Mouse (Mus musculus) C3H10T1/2 (cell line): ENCODE data around the gene Vmn1r184. TPM values are rescaled to one million over a fixed set of nuclear protein-coding genes. Genes with fewer than 3 reads are reported as not detected.

Source experiments
- polyA plus RNA-seq, 2 experiments: library from polyadenylated mRNA; unstranded; fragments of >200 nt; fragmentation: generic; extraction: Trizol; gene quantifications; one replicate each; pipeline ENCODE4 v1.2.1; 2012; ENCODE audit warnings: missing spikeins in 2 of 2

Gene Vmn1r184
- polyA plus RNA-seq, result not detected

GRCm38 (mm10) chr7:26260034-26260433, at the start of gene Vmn1r184:
Gene Vmn1r184 (plus strand): TSS chr7:26260334.

DNA sequence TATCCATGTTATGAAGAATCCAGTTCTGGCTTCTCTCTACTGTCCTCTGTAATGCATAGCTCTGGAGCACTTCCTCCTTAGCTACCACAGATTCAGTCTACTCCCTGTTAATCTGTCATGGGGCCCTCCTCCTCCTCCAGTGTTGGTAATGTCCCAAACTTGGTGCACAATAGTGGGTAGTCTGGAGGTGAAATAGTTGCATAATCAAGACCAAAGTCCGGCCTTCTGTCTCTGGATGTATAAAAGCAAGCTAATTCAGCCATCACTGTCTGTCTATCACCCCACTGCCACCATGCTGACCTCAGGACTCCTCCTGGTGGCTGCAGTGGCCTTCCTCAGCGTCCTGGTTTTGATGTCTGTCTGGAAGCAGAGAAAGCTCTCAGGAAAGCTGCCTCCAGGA, 46.8 kb downstream of the Vmn1r184 start, which contains the start of gene Cyp2a4:
TSS of gene Cyp2a4 (plus strand) at position 244 of the 400 bp plus-strand sequence.

Other genes starting within 250 kb of the Vmn1r184 start
- under 1 TPM; 0.02 to 0.09 TPM for gene Cyp2b13, start 198.8 kb upstream of the Vmn1r184 start, polyA plus RNA-seq
- not detected for gene Cyp2b9, start 86.9 kb upstream of the Vmn1r184 start, polyA plus RNA-seq
- gene Cyp2a4, start 46.8 kb downstream of the Vmn1r184 start, polyA plus RNA-seq, result not detected
- not detected for gene Nlrp9c, start 143.4 kb downstream of the Vmn1r184 start, polyA plus RNA-seq
- gene Nlrp4a, start 174.8 kb downstream of the Vmn1r184 start, polyA plus RNA-seq, result not detected